Mouse (Mus musculus) spleen, adult 2 months (tissue): ENCODE results near the gene Acsm5.

Source experiments
- CTCF ChIP-seq: fragments of 200-500 bp; IDR thresholded peaks from 2 replicates; pipeline ENCODE4 v1.5.1; 2011; ENCODE audit warnings: mild to moderate bottlenecking, inconsistent platforms; ENCODE audit not compliant: insufficient read depth, insufficient read length, insufficient replicate concordance; ENCODE audit errors: extremely low read depth
- POLR2A ChIP-seq: fragments of 200-500 bp; IDR thresholded peaks from 2 replicates; pipeline ENCODE4 v1.6.1; 2011; ENCODE audit warnings: low read depth, low read length, inconsistent platforms

- no peak for TF ChIP-seq POLR2A
- TF ChIP-seq CTCF: no peak
Observed at GRCm38 (mm10) chr7:119534389-119534788, 15.1 kb downstream of the Acsm5 start.
